Mouse (Mus musculus) hindbrain, embryonic 13.5 days (tissue): ENCODE data around the gene Csdc2. TPM values are rescaled to one million over a fixed set of nuclear protein-coding genes. Genes with fewer than 3 reads are reported as not detected.

Experiments used
- ATAC-seq: fragments of 200-750 bp; cut with Nextera tagmentation; 2 replicates; pipeline ENCODE4 v1.8.0; 2017; ENCODE audit warnings: moderate TSS enrichment; ENCODE audit not compliant: low FRiP score
- H3K27ac ChIP-seq: fragments of 300-500 bp; sonication (generic); 2 replicates; pipeline ENCODE4 v1.5.1; 2015; ENCODE audit warnings: inconsistent platforms, mild to moderate bottlenecking, moderate library complexity
- H3K27me3 ChIP-seq: fragments of 300-500 bp; sonication (generic); 2 replicates; pipeline ENCODE4 v1.6.1; 2015; ENCODE audit warnings: mild to moderate bottlenecking, inconsistent platforms
- H3K36me3 ChIP-seq: fragments of 300-500 bp; sonication (generic); 2 replicates; pipeline ENCODE4 v1.6.1; 2015; ENCODE audit warnings: mild to moderate bottlenecking, inconsistent platforms
- H3K4me1 ChIP-seq: fragments of 300-500 bp; sonication (generic); replicated peaks from 2 replicates; pipeline ENCODE4 v1.6.1; 2015; ENCODE audit warnings: inconsistent platforms
- H3K4me2 ChIP-seq: fragments of 300-500 bp; sonication (generic); 2 replicates; pipeline ENCODE4 v1.6.1; 2015; ENCODE audit warnings: inconsistent platforms, mild to moderate bottlenecking, moderate library complexity
- H3K4me3 ChIP-seq: fragments of 300-500 bp; sonication (generic); 2 replicates; pipeline ENCODE4 v1.5.1; 2015; ENCODE audit warnings: mild to moderate bottlenecking, inconsistent platforms
- H3K9ac ChIP-seq: fragments of 300-500 bp; sonication (generic); 2 replicates; pipeline ENCODE4 v1.6.1; 2015; ENCODE audit warnings: mild to moderate bottlenecking, inconsistent platforms
- H3K9me3 ChIP-seq: fragments of 300-500 bp; sonication (generic); 2 replicates; pipeline ENCODE4 v1.6.1; 2016; ENCODE audit warnings: inconsistent platforms
- WGBS: fragments of 180-500 bp; shearing (Covaris S2); methylation state at CpG from one replicate; pipeline ENCODE4 v1.1.7; 2015; 5-methylcytosine and 5-hydroxymethylcytosine counted together
- polyA plus RNA-seq: library from polyadenylated mRNA; unstranded; fragments of >200 nt; fragmentation: Nextera tagmentation; extraction: Ambion mirVana; gene quantifications from 2 replicates; pipeline ENCODE4 v1.2.1, GENCODE M21; 2015

The Csdc2 gene
- polyA plus RNA-seq, 1 experiment from 2014 or later: 130 TPM

GRCm38 (mm10) chr15:81928277-81928676 is 8.3 kb upstream of the Csdc2 start:
- Histone ChIP-seq H3K4me1 (peaks cover 39% of the 10 kb centered on the region), H3K36me3 (no peaks in the 10 kb centered on the region), H3K27ac (peak overlapping the region; percentile 87), H3K9me3 (no peaks in the 10 kb centered on the region), H3K4me3 (no peak overlapping the region), H3K4me2 (no peak overlapping the region), H3K9ac (no peak overlapping the region), H3K27me3 (no peaks in the 10 kb centered on the region)
- ATAC-seq: no peak
- 46% methylated on average over 11 of the region's 11 CpGs for WGBS

GRCm38 (mm10) chr15:81932951-81933470 is 3.5 kb upstream of the Csdc2 start:
- H3K9ac ChIP-seq: no peak overlapping the region
- no peak overlapping the region for H3K4me2 ChIP-seq
- H3K27ac ChIP-seq: no peak overlapping the region
- no peaks in the 10 kb centered on the region for H3K36me3 ChIP-seq
- 37% methylated on average over 12 of the region's 12 CpGs for WGBS
- no peaks in the 10 kb centered on the region for H3K9me3 ChIP-seq
- H3K4me1 ChIP-seq: peaks cover 26% of the 10 kb centered on the region
- H3K4me3 ChIP-seq: no peak overlapping the region
- no peak for ATAC-seq
- no peaks in the 10 kb centered on the region for H3K27me3 ChIP-seq

- Histone ChIP-seq H3K9ac (no peak overlapping the region), H3K27me3 (no peaks in the 10 kb centered on the region), H3K36me3 (no peaks in the 10 kb centered on the region), H3K4me3 (no peak overlapping the region), H3K9me3 (no peaks in the 10 kb centered on the region), H3K4me1 (peaks cover 36% of the 10 kb centered on the region), H3K4me2 (no peak overlapping the region), H3K27ac (no peak overlapping the region)
- 81% methylated on average over 1 of the region's 1 CpGs for WGBS
- ATAC-seq: no peak
Measured at GRCm38 (mm10) chr15:81933986-81934385, 2.6 kb upstream of the Csdc2 start.

GRCm38 (mm10) chr15:81935869-81936637 is 506 bp upstream of the Csdc2 start:
- peaks cover 43% of the 10 kb centered on the region for H3K4me1 ChIP-seq
- H3K27ac ChIP-seq: peak overlapping the region; percentile 95
- ATAC-seq: peak; percentile 22; the same call in 1 of the 2 replicates
- peak overlapping the region; percentile 87 for H3K9ac ChIP-seq
- 58% methylated on average over 7 of the region's 7 CpGs for WGBS
- H3K36me3 ChIP-seq: peaks cover 10% of the 10 kb centered on the region
- H3K27me3 ChIP-seq: no peaks in the 10 kb centered on the region
- H3K4me3 ChIP-seq: peak overlapping the region; percentile 64
- H3K9me3 ChIP-seq: no peaks in the 10 kb centered on the region
- peak overlapping the region; percentile 79 for H3K4me2 ChIP-seq

- no peaks in the 10 kb centered on the region for H3K9me3 ChIP-seq
- H3K4me1 ChIP-seq: peaks cover 45% of the 10 kb centered on the region
- 6% methylated on average over 19 of the region's 19 CpGs for WGBS
- H3K36me3 ChIP-seq: peaks cover 10% of the 10 kb centered on the region
- H3K9ac ChIP-seq: peak overlapping the region; percentile 87
- ATAC-seq: peak; percentile 44
- H3K27me3 ChIP-seq: no peaks in the 10 kb centered on the region
- H3K27ac ChIP-seq: peak overlapping the region; percentile 95
- peak overlapping the region; percentile 79 for H3K4me2 ChIP-seq
- H3K4me3 ChIP-seq: peak overlapping the region; percentile 64
Measured at GRCm38 (mm10) chr15:81937098-81937972, 776 bp downstream of the Csdc2 start.

GRCm38 (mm10) chr15:81938246-81938645 is 1.7 kb downstream of the Csdc2 start:
- peak; percentile 35; the same call in 1 of the 2 replicates for ATAC-seq
- 28% methylated on average over 2 of the region's 2 CpGs for WGBS
- Histone ChIP-seq H3K4me2 (peak overlapping the region; percentile 79), H3K9me3 (no peaks in the 10 kb centered on the region), H3K4me3 (peak overlapping the region; percentile 64), H3K4me1 (peaks cover 42% of the 10 kb centered on the region), H3K9ac (peak overlapping the region; percentile 87), H3K27ac (peak overlapping the region; percentile 95), H3K36me3 (peaks cover 10% of the 10 kb centered on the region), H3K27me3 (no peaks in the 10 kb centered on the region)

GRCm38 (mm10) chr15:81939157-81939715 is 2.7 kb downstream of the Csdc2 start:
- peaks cover 46% of the 10 kb centered on the region for H3K4me1 ChIP-seq
- no peak for ATAC-seq
- H3K9ac ChIP-seq: 0 out of 2 replicates have a peak overlapping the region, but pooled peaks have one; percentile 19
- H3K4me2 ChIP-seq: peak overlapping the region; percentile 79; the same call in 1 of the 2 replicates
- H3K36me3 ChIP-seq: peaks cover 10% of the 10 kb centered on the region
- 89% methylated on average over 10 of the region's 10 CpGs for WGBS
- no peak overlapping the region for H3K27ac ChIP-seq
- H3K9me3 ChIP-seq: no peaks in the 10 kb centered on the region
- H3K4me3 ChIP-seq: no peak overlapping the region
- H3K27me3 ChIP-seq: no peaks in the 10 kb centered on the region

GRCm38 (mm10) chr15:81939774-81940173 is 3.2 kb downstream of the Csdc2 start:
- 91% methylated on average over 4 of the region's 4 CpGs for WGBS
- H3K9me3 ChIP-seq: no peaks in the 10 kb centered on the region
- H3K9ac ChIP-seq: no peak overlapping the region
- H3K36me3 ChIP-seq: peaks cover 10% of the 10 kb centered on the region
- no peak overlapping the region for H3K4me2 ChIP-seq
- H3K27ac ChIP-seq: no peak overlapping the region
- no peak overlapping the region for H3K4me3 ChIP-seq
- ATAC-seq: no peak
- peaks cover 46% of the 10 kb centered on the region for H3K4me1 ChIP-seq
- H3K27me3 ChIP-seq: no peaks in the 10 kb centered on the region

- Histone ChIP-seq H3K9me3 (no peaks in the 10 kb centered on the region), H3K4me2 (no peak overlapping the region), H3K4me1 (peaks cover 46% of the 10 kb centered on the region), H3K36me3 (peaks cover 10% of the 10 kb centered on the region), H3K27me3 (no peaks in the 10 kb centered on the region), H3K9ac (no peak overlapping the region), H3K27ac (no peak overlapping the region), H3K4me3 (no peak overlapping the region)
- ATAC-seq: no peak
- 91% methylated on average over 5 of the region's 5 CpGs for WGBS
Measured at GRCm38 (mm10) chr15:81940219-81940618, 3.7 kb downstream of the Csdc2 start.

GRCm38 (mm10) chr15:81941010-81941409 is 4.5 kb downstream of the Csdc2 start:
- WGBS: 94% methylated on average over 2 of the region's 2 CpGs
- H3K4me2 ChIP-seq: no peak overlapping the region
- no peaks in the 10 kb centered on the region for H3K27me3 ChIP-seq
- H3K9me3 ChIP-seq: no peaks in the 10 kb centered on the region
- H3K9ac ChIP-seq: no peak overlapping the region
- peaks cover 47% of the 10 kb centered on the region for H3K4me1 ChIP-seq
- H3K36me3 ChIP-seq: peaks cover 10% of the 10 kb centered on the region
- no peak overlapping the region for H3K4me3 ChIP-seq
- ATAC-seq: no peak
- H3K27ac ChIP-seq: no peak overlapping the region

GRCm38 (mm10) chr15:81943176-81943749 is 6.7 kb downstream of the Csdc2 start:
- Histone ChIP-seq H3K4me3 (no peak overlapping the region), H3K4me2 (no peak overlapping the region), H3K27ac (peak overlapping the region; percentile 58; the same call in 1 of the 2 replicates), H3K4me1 (peaks cover 29% of the 10 kb centered on the region), H3K27me3 (no peaks in the 10 kb centered on the region), H3K9me3 (no peaks in the 10 kb centered on the region), H3K36me3 (peaks cover 27% of the 10 kb centered on the region), H3K9ac (peak overlapping the region; percentile 53)
- WGBS: 9% methylated on average over 8 of the region's 9 CpGs
- 0 out of 2 replicates have a peak, but pooled peaks have one; percentile 15 for ATAC-seq
